Mouse (Mus musculus) left cerebral cortex, adult 18-20 months (tissue): Measurements from ENCODE around the gene Med31. TPM values are rescaled to one million over a fixed set of nuclear protein-coding genes. Genes with fewer than 3 reads are reported as not detected.
"Not testable (repeated sequence)": the region's sequence is repeated elsewhere in the genome, so short reads cannot be mapped to it uniquely, and the experiment has no call there.

ENCODE experiments used
- DNase-seq, 2 experiments: peaks; one replicate each; pipeline ENCODE4 v3.0.0; 2021 to 2022; ENCODE audit warnings: low spot score in 2 of 2, mixed read lengths in 1 of 2
- total RNA-seq, 2 experiments: library from RNA; stranded (reverse); gene quantifications; 2 replicates each; pipeline ENCODE4 v1.2.3; 2021

The Med31 gene
- total RNA-seq, 2 experiments from 2014 or later: 15.3 to 16.1 TPM

DNA sequence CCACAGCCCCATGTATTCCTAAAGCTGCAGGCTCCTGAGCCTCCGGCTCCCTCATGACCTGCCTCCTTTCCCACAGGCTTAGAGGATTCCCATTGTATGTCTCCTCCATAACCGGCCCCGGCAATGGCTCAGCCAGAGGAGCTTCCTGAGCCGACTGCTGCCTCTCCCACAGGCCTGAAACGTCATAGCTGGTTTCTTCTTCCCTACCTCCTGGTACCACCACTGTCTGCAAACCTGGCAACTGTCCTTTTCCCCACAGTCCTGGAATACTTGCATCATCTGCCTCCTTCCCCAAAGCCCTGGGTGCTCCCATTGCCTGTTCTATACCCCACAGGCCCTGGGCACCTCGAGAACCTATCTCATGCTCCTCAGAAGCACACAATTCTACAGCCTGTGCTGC, 10.1 kb downstream of the Med31 start:
- peak in 1 of 2 experiments; percentile 22 for DNase-seq

DNA sequence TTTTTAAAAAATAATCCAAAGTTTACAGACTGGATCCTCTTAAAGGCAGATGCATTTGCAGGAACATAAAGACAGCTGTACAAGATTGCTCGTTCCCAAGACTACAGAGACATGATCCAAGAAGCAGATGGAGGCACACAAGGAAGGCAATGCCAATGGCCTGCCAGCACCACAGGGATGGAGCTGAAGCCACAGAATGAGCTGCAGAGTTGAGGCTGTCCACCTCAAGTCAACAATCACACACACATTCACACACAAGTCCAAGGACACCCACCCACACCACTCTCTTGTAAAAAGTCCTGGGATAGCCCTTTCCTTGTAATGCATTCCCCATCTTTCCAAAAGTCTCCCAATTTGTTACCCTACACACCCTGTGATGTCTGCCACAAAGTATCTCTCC, 12.0 kb downstream of the Med31 start:
- no peak for DNase-seq

DNA sequence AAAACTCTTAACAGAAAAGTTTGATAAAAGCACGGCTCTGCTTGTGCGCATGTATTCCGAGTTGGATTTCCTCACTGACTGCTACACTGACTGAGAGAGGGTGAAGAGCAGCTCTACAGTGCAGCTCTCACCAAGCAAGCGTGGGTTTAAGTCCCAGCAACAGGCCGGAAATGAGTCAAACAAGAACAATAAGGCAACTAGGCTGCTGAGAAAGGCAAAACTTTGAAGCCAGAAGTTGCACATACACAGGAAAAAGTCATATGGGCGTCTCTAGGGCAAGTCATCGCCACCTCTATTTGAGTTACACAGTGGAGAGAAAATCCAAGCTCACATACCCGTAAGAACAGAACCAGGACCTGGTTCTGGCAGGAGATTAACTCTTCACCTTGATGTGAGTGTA, 18.9 kb downstream of the Med31 start:
- no peak for DNase-seq

DNA sequence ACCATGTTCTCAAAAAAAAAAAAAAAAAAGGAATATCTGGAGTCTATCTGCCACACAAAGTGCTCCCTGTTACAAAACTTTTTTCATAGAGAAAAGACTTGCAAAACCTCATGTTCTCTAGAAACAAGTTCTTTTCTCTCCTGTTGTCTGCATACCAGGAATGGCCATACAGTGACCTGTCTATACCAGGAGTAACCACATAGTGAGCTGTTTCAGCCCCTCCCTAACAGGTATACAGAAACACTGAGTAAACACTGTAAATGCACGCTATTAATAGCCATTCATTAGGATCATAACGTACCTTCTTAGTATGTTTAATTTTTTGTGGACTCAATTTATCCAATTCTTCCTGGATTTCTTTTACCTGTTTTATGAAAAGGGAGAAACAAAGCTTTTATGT, 21.1 kb downstream of the Med31 start:
- no peak for DNase-seq

DNA sequence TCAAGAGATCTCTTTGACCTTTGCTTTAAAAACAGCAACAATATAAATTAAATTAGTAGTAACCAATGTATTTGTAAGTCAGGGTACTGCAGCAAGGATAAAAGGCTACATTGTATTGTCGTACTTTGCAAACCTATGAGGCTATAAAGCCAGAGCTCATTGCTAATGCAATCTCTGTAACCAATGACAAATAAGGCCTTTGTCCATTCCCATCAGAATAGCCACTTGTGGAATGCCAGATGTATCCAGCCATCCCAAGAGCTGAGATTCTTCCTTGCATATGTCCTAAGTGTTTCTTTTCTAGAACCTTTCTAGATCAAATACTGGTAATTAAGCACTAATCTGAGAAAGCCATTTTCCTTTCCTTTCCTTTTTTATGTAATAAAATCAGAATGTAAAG, 24.5 kb downstream of the Med31 start:
- no peak for DNase-seq

DNA sequence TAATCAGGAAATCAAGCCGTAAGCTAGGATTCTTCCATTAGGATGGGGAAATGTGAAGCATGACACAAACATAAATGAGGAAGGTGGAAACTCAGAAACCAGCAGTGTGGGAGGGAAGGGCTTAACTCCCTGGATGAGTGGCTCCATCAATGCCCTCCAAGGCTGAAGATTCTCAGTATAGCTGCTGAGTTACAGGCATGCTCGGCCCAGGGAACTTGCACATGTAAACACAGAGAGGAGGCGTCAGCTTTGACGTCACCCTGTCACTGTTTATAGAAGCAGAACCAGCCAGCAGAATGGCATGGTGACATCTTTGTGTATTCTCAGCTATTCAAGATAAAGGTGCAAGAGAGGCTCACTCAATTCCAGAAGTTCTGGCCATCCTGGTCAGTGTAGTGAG, 31.1 kb downstream of the Med31 start:
- DNase-seq: no peak

DNA sequence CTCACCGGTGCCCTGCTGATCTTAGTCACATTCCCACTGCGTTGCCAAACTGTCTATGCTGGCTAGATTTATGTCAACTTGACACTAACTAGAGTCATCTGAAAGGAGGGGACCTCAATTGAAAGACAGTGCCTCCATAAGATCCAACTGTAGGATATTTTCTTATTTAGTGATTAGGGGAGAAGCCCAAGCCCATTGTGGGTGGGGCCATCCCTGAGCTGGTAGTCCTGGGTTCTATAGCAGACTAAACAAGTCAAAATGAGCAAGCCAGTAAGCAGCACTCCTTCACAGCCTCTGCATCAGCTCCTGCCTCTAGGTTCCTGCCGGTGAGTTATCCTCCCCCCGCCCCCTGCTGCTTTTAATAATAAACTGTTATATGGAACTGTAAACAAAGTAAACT, 34.3 kb downstream of the Med31 start:
- DNase-seq: no peak

DNA sequence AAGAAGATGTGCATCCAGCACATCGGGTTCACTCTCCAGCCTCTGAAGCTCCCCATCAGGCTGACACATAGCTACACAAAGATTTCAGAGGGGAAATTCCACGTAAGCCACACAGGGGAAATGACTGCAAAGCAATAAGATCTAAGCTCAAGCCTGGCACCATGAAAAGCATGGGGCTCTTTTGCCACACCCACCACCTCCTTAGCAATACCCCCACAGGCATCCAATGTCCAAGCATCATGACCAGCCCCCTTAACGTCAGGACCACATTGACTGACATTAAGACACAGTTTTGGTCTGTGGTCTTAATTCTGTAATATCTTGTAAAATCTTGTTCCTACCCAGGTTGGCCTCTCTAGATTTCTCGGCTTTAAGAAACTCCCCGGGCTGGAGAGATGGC, 34.8 kb downstream of the Med31 start:
- no peak for DNase-seq

DNA sequence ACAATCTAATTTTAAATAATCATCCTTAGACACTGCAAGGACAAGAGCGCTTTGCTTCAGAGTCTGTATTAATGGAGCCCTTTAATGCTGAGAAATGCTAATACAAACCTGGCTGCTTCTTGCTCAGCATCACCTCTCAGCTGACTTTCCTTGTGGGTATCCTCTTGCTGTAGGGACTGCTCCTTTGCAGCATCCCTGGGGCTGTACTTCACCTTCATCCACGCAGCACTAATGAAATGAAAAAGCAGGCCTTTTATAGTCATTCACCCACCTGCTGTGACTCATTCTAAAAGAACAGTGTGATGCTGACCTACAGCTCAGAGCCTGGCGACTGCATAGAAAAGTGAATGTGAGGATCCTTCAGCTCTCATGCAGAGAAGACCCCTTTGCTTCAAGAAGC, 38.8 kb downstream of the Med31 start:
- DNase-seq: no peak

DNA sequence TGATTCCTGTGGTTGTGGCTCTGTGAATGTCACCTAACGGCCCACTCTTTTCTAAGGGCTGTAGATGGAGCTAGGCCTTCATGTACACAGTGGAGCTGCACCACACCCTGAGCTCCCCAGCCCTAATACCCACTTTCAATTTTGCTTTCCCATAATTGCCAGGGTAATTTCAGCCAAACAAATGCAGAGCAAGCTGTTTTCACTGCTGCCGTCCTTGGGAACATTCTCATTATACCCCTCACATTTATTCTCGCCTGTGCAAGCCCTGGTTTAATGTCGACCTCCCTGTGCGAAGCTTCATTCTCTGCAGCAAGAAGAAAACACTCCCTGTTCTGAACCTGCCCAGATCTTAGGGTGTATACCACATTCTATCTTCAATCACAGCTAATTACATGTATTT, 39.4 kb downstream of the Med31 start:
- DNase-seq: no peak

DNA sequence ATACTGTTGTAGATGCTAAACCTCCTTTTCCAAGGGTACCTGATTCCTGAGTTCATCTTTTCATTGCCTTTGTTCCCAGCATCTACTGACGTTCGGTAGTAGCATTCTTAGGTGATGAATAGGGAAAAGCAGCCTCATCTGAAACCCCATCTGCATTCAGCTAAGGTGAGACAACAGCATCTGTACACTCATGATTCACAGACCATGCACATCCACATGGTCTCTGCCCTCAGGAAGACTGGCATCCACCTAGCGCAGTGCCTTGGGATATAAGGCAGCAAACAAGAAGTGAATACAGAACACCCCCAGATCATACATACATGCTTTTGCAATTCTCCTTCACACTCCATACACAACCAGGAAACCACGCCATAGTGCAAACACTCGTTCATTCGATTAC, 40.7 kb downstream of the Med31 start:
- DNase-seq: no peak

DNA sequence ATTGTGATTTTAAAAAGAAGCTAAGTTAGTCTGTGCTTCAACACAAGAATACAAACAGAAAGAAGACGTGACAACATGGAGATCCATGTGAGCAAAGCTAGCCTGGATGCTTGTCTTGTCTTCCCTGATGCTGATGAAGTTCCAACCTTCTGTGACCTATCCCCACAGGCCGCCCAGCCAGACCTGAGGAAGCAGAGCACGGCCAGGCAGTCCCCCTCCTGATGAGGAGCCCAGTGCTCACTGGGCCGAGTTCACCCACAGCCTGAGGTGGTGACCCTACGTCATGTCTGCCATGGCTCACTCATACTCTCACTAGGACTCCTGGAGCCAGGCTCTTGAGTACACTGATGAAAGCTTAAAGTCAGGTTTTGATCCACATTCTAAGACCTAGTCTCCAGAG, 41.9 kb downstream of the Med31 start:
- DNase-seq: no peak

DNA sequence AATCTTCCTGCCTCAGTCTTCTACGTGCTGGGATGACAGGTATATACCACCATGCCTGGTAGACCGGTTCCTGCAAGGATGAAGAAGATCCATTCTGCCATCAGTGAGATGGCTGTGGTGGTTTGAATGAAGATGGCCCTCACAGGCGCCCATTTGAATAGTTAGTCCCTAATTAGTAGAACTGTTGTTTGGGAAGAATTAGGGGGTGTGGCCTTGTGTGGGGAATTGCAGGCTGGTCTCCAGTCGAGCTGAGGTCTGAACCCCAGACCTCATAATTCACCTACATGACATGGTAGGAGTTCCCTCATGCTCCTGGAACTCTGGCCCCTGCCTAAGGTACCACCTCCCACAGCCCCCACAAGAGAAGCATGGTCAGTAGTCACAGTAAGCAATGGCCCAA, 43.5 kb downstream of the Med31 start:
- DNase-seq: not testable (repeated sequence)

DNA sequence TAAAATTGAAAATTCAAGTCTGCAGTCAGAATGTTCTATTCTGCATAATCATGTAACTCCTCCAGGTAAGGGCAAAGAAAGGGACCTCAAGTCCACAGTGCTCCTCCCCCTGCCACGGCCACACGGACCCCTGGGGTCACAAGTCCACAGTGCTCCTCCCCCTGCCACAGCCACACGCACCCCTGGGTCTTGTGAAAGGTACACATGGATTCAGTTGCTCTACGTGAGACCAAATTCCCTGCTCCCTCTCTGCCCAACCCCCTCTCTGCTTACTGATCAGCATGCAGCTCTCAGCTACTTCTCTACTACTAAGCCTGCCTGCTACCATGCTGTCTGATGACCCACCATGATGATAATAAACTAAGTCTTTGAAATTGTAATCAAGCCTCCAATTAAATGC, 45.5 kb downstream of the Med31 start:
- DNase-seq: no peak

DNA sequence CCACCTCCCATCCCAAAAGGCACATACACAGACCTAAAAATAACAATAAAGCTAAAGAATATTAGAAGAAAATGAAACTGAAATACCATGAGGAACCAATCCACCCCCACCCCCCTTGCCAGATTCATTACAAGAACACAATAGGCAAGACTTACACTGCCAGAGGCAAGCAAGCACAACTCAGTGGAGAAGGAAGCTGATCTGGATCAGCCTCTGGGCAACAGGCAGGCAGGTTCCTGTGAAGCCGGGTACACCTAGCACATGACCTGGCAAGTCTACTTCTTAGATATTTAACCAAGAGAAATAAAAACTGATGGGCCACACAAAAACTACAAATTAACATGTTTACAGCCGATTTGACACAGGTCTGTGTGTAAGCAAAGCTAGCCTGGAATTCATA, 52.2 kb downstream of the Med31 start:
- DNase-seq: no peak

Other genes starting within 250 kb of the Med31 start
- gene Aipl1, start 178.1 kb downstream of the Med31 start, total RNA-seq: not detected
- not detected for gene Pimreg, start 173.6 kb downstream of the Med31 start, total RNA-seq
- gene Pitpnm3, start 79.8 kb downstream of the Med31 start, total RNA-seq: 10 to 100 TPM; 80.5 to 83.2 TPM
- gene Gm43951, start 8.8 kb downstream of the Med31 start, total RNA-seq: 10 to 100 TPM; 12.2 to 13.0 TPM
- gene 4933427D14Rik, start 8.1 kb downstream of the Med31 start, total RNA-seq: 10 to 100 TPM; 33.8 to 34.3 TPM
- gene Txndc17, start 8.0 kb downstream of the Med31 start, total RNA-seq: 10 to 100 TPM; 35.1 to 38.0 TPM
- 10 to 100 TPM; 13.0 to 17.9 TPM for gene Slc13a5, start 51.6 kb upstream of the Med31 start, total RNA-seq
- 1 to 10 TPM; 7.5 to 7.6 TPM for gene Xaf1, start 86.0 kb upstream of the Med31 start, total RNA-seq
- not detected for gene Fbxo39, start 98.9 kb upstream of the Med31 start, total RNA-seq
- gene Tekt1, start 146.8 kb upstream of the Med31 start, total RNA-seq: 1 to 10 TPM; 2.4 to 3.1 TPM
- 1 to 10 TPM in 1 of 2 experiments, under 1 TPM in 1; 0.61 to 1.3 TPM for gene Smtnl2, start 196.1 kb upstream of the Med31 start, total RNA-seq
- under 1 TPM in 1 of 2 experiments, not detected in 1; 0.23 TPM for gene Ggt6, start 219.9 kb upstream of the Med31 start, total RNA-seq
- gene Mybbp1a, start 225.8 kb upstream of the Med31 start, total RNA-seq: 10 to 100 TPM; 53.3 to 53.6 TPM